Mouse (Mus musculus) lung, embryonic 16.5 days (tissue): ENCODE measurements around the gene Pla2g4a. TPM values are rescaled to one million over a fixed set of nuclear protein-coding genes. Genes with fewer than 3 reads are reported as not detected.

ENCODE experiments used
- ATAC-seq: fragments of 200-750 bp; cut with Nextera tagmentation; 2 replicates; pipeline ENCODE4 v1.8.0; 2017; ENCODE audit warnings: low read depth, mild to moderate bottlenecking, moderate library complexity
- H3K27ac ChIP-seq: fragments of 300-500 bp; sonication (generic); 2 replicates; pipeline ENCODE4 v1.5.1; 2014; ENCODE audit warnings: mild to moderate bottlenecking, control low read depth, low read length
- H3K27me3 ChIP-seq: fragments of 300-500 bp; sonication (generic); 2 replicates; pipeline ENCODE4 v1.6.1; 2014; ENCODE audit warnings: low read depth, low read length, mixed read lengths; ENCODE audit not compliant: control insufficient read depth, insufficient read depth
- H3K36me3 ChIP-seq: fragments of 300-500 bp; sonication (generic); 2 replicates; pipeline ENCODE4 v1.6.1; 2014; ENCODE audit warnings: low read length; ENCODE audit not compliant: control insufficient read depth, insufficient read depth
- H3K4me1 ChIP-seq: fragments of 300-500 bp; sonication (generic); replicated peaks from 2 replicates; pipeline ENCODE4 v1.6.1; 2014; ENCODE audit warnings: low read length, mixed read lengths; ENCODE audit not compliant: control insufficient read depth, insufficient read depth
- H3K4me2 ChIP-seq: fragments of 300-500 bp; sonication (generic); 2 replicates; pipeline ENCODE4 v1.6.1; 2014; ENCODE audit warnings: low read depth, low read length, control low read depth
- H3K4me3 ChIP-seq: fragments of 300-500 bp; sonication (generic); 2 replicates; pipeline ENCODE4 v1.5.1; 2014; ENCODE audit warnings: mild to moderate bottlenecking, low read length, control low read depth
- H3K9ac ChIP-seq: fragments of 300-500 bp; sonication (generic); 2 replicates; pipeline ENCODE4 v1.6.1; 2014; ENCODE audit warnings: low read length, control low read depth
- H3K9me3 ChIP-seq: fragments of 300-500 bp; sonication (generic); 2 replicates; pipeline ENCODE4 v1.6.1; 2016; ENCODE audit warnings: low read length; ENCODE audit not compliant: control insufficient read depth
- WGBS: fragments of 180-500 bp; shearing (Covaris S2); extraction: QIAGEN DNeasy Blood & Tissue Kit; methylation state at CpG from one replicate; pipeline ENCODE4 v1.1.7; 2014; 5-methylcytosine and 5-hydroxymethylcytosine counted together
- polyA plus RNA-seq: library from polyadenylated mRNA; unstranded; fragments of >200 nt; fragmentation: Nextera tagmentation; extraction: Ambion mirVana; gene quantifications from 2 replicates; pipeline ENCODE4 v1.2.1, GENCODE M21; 2015

The Pla2g4a gene
- polyA plus RNA-seq = 13.7 and 14.4 TPM in 2 replicates

DNA sequence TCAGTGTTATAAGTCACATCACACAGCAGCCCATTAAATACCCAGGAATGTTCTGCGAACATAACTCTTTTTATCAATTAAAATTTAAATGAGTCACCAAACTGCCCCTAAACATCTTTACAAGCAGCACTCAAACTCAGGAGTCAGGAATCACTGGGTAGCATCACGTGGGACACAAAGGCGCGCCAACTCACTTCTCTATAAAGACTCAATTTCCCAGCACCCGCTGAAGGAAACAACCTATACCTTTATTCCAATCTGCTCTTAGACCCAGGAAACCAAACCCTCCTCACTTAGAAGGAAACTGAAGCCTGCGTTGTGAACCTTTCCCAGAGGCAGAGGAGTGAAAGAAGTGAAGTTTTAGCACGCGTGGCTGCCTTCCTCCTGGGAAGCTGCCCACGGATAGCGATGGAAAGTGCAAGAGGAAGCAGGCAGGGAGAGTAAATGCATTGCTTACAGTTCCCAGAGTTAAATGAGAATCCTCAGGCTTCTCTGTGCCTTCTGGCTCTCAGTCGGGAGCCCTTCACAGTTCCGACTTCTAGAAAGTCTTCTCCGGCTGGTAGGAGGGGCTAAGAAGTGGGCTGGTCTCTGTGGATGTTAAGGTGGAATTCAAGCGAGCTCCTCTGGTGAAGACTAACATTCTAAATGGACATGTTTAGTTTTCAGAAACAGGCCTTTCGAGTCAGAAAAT lies at the start of gene Pla2g4a:
Gene Pla2g4a, minus strand, starts transcription at position 557 of the 691 bp plus-strand sequence.
- peak within 1 kb of the TSS; percentile 66 for H3K4me3 ChIP-seq
- peaks cover 2% of the 10 kb centered on the region for H3K4me1 ChIP-seq
- H3K4me2 ChIP-seq = peak within 1 kb of the TSS; percentile 74
- no peaks in the 10 kb centered on the region for H3K27me3 ChIP-seq
- WGBS = 7% methylated on average over 15 of the region's 15 CpGs
- H3K9me3 ChIP-seq = no peaks in the 10 kb centered on the region
- H3K27ac ChIP-seq = peak within 1 kb of the TSS; percentile 92
- H3K36me3 ChIP-seq = no peaks in the 10 kb centered on the region
- peak; percentile 92 for ATAC-seq
- peak within 1 kb of the TSS; percentile 78 for H3K9ac ChIP-seq

DNA sequence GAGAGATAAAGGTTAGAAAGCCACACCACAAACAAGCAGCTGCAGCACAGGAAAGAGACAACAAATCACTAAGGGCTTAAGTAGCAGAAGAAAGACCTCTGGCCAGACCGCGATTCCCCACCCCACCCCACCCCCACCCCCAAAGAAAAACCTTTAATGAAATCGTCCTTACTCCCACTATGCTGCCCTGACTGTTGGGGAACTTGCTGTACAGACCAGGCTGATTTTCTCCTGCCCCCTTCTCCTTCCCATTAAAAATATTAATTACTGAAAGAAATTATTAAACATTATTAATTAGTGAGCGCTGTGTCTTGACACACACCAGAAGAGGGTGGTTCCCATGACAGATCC lies 49.5 kb upstream of the Pla2g4a start:
- H3K9me3 ChIP-seq = no peaks in the 10 kb centered on the region
- WGBS = 64% methylated on average over 4 of the region's 4 CpGs
- no peak for ATAC-seq

DNA sequence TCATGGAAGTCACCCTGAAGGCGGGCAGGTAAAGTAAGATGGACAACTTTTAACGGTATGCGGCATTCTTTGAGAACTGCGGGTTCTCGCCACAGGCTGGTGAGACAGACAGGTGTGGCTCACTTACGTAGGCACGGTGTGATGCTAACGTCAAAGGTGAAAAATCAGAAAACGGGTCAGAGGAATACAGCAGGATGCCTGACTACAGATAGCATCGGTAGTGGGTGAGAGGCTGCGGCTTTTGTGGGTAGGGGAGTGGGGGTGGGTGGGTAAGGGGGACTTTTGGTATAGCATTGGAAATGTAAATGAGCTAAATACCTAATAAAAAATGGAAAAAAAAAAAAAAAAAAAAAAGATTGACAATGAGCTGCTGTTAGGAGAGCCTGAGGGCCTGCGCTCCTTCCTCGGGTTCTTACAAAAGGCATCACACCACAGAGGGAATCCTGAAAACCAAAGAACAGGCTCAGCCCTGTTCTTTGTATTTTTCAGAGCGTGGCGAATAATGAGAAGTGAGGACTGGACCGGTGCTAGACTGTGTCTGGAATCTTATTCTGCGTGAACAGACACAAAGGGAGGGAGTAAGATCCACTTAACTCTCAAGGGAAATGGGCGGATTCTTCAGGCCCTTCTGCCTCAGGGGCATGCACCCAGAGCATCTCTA lies 49.0 kb upstream of the Pla2g4a start:
- Histone ChIP-seq H3K27me3 (no peaks in the 10 kb centered on the region), H3K4me3 (no peak overlapping the region), H3K27ac (no peak overlapping the region), H3K36me3 (no peaks in the 10 kb centered on the region), H3K4me2 (no peak overlapping the region), H3K9ac (no peak overlapping the region), H3K9me3 (no peaks in the 10 kb centered on the region), H3K4me1 (no peaks in the 10 kb centered on the region)
- WGBS = 85% methylated on average over 18 of the region's 18 CpGs
- ATAC-seq = no peak

More for the DNA sequence above, 49.5 kb upstream of the Pla2g4a start:
- Histone ChIP-seq H3K9ac (no peak overlapping the region), H3K27ac (no peak overlapping the region), H3K4me1 (no peaks in the 10 kb centered on the region), H3K36me3 (no peaks in the 10 kb centered on the region), H3K4me3 (no peak overlapping the region), H3K4me2 (no peak overlapping the region), H3K27me3 (no peaks in the 10 kb centered on the region)

DNA sequence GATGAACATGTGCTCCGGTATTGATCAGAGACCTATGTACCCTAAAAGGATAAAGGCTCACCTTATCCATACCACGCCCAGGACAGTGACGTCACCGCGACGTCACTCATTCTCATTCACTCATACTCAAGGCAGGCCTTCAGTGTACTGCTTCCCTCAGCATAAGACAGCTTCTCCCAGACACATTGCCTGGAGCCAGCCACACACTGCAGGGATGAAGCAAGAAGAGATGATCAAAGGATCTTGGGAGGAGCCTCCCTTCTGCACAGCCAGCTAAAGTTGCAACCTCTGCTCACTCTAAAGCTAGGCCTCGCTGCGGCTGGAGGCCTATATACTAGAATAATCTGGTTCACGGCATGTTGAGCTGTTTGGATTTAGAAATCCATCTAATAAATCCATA lies 48.0 kb upstream of the Pla2g4a start:
- peak; percentile 61; the same call in 1 of the 2 replicates for ATAC-seq
- Histone ChIP-seq H3K4me1 (no peaks in the 10 kb centered on the region), H3K4me2 (no peak overlapping the region), H3K9ac (no peak overlapping the region), H3K27me3 (no peaks in the 10 kb centered on the region), H3K4me3 (no peak overlapping the region), H3K9me3 (no peaks in the 10 kb centered on the region), H3K27ac (no peak overlapping the region), H3K36me3 (no peaks in the 10 kb centered on the region)
- WGBS = 79% methylated on average over 9 of the region's 9 CpGs

DNA sequence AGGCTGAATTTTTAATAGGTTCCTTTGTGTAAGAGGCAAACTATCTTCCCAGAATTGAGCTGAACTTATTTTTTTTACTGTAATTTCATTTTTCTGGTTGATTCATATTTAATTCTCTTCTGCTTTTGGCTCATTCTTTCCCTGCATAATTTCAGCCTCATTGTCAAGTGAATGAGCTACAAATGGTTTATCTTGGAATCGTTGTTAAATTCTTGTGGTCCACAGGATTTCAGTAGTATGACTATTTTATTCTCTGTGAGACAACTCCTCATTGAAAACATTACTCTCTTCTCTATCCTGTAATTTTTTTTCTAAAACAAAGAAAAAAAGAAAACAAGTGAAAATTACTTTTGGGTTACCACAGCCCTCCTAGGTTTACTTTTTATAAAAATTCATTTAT lies 14.5 kb upstream of the Pla2g4a start:
- H3K36me3 ChIP-seq = no peaks in the 10 kb centered on the region
- H3K27me3 ChIP-seq = no peaks in the 10 kb centered on the region
- H3K9me3 ChIP-seq = no peaks in the 10 kb centered on the region
- ATAC-seq = no peak
- no peak overlapping the region for H3K4me2 ChIP-seq
- no peaks in the 10 kb centered on the region for H3K4me1 ChIP-seq
- H3K4me3 ChIP-seq = no peak overlapping the region
- 59% methylated on average over 1 of the region's 1 CpGs for WGBS
- no peak overlapping the region for H3K27ac ChIP-seq
- H3K9ac ChIP-seq = no peak overlapping the region

DNA sequence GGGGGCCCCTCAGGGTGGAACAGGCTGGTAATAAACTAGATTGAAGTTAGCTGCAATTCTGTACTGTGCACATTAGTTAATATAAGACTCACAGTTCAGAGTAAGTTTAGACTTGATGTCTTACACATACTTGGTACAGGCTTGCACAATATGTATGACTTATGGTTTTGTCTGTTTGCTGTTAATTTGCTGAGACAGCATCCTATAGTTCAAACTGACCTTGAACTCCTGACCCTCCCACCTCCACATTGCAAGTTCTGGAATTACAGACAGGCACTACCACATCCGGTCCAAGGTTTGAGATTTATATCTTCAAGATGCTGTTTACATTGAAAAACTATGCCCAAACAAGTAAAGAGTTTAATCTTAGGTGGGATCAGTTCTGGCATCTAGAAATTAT lies 4.7 kb upstream of the Pla2g4a start:
- H3K4me2 ChIP-seq = no peak overlapping the region
- no peaks in the 10 kb centered on the region for H3K36me3 ChIP-seq
- 37% methylated on average over 1 of the region's 1 CpGs for WGBS
- no peak overlapping the region for H3K9ac ChIP-seq
- no peaks in the 10 kb centered on the region for H3K9me3 ChIP-seq
- H3K27ac ChIP-seq = no peak overlapping the region
- H3K4me3 ChIP-seq = no peak overlapping the region
- ATAC-seq = no peak
- H3K4me1 ChIP-seq = no peaks in the 10 kb centered on the region
- no peaks in the 10 kb centered on the region for H3K27me3 ChIP-seq

DNA sequence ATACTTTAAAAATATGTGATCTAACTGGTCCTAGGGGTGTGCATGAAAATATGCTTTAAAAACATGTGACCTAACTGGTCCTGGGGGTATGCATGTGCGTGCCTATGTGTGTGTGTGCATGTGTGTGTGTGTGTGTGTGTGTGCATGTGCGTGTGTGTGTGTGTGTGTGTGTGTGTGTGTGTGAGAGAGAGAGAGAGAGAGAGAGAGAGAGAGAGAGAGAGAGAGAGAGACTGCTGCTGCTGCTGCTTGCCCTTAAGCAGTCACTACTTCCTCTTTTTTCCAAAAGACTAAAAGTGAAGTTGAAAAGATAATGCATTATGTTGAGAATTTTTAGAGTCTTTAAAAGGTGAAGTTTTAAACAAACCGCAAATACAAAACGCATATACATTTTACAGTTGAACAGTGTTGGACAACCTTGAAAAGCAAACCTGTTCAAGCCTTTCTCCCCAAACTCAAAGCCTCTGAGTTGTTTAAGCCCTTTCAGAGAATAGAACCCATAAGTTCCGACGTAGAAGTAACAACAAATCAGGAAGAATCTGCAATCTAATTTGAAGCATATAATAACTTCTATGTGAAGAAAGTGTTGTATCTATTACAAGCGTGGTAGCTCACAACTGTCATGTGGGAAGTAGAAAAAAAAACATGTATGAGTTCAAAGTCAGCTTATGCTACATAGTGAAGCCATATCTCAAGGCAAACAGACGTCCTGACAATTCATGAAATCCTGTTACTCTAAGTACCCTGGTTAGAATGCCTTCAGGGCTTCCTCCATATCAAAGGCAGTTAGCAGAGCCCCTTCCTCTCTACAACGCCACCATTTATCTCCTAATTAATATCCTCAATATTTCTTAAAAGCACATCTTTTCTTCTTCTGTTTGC lies 574 bp upstream of the Pla2g4a start:
- WGBS = 53% methylated on average over 9 of the region's 9 CpGs
- no peaks in the 10 kb centered on the region for H3K27me3 ChIP-seq
- H3K4me2 ChIP-seq = peak overlapping the region; percentile 74
- no peaks in the 10 kb centered on the region for H3K36me3 ChIP-seq
- peaks cover 2% of the 10 kb centered on the region for H3K4me1 ChIP-seq
- peak overlapping the region; percentile 66 for H3K4me3 ChIP-seq
- no peak; the same call in 1 of the 2 replicates for ATAC-seq
- H3K9me3 ChIP-seq = no peaks in the 10 kb centered on the region
- no peak overlapping the region; the same call in 1 of the 2 replicates for H3K9ac ChIP-seq
- peak overlapping the region; percentile 92; the same call in 1 of the 2 replicates for H3K27ac ChIP-seq

DNA sequence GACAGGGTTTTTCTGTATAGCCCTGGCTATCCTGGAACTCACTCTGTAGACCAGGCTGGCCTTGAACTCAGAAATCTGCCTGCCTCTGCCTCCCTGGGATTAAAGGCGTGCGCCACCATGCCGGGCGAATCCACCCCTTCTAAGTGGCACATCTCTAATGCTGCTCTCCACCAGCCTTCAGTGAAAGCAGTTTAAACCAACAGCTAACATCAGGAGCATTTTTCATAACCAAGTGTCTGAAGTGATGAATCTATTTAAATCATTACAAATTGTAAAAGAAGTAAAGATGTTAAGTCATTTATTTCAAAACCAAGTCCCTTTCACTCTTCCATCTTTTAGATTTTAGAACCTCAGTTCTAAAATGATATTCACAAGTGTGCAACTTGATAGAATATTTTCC lies 839 bp downstream of the Pla2g4a start:
- no peaks in the 10 kb centered on the region for H3K9me3 ChIP-seq
- H3K9ac ChIP-seq = peak overlapping the region; percentile 78; the same call in 1 of the 2 replicates
- H3K4me1 ChIP-seq = peaks cover 4% of the 10 kb centered on the region
- peak overlapping the region; percentile 74 for H3K4me2 ChIP-seq
- WGBS = 92% methylated on average over 4 of the region's 4 CpGs
- ATAC-seq = no peak
- no peaks in the 10 kb centered on the region for H3K27me3 ChIP-seq
- peak overlapping the region; percentile 66 for H3K4me3 ChIP-seq
- no peaks in the 10 kb centered on the region for H3K36me3 ChIP-seq
- no peak overlapping the region for H3K27ac ChIP-seq

DNA sequence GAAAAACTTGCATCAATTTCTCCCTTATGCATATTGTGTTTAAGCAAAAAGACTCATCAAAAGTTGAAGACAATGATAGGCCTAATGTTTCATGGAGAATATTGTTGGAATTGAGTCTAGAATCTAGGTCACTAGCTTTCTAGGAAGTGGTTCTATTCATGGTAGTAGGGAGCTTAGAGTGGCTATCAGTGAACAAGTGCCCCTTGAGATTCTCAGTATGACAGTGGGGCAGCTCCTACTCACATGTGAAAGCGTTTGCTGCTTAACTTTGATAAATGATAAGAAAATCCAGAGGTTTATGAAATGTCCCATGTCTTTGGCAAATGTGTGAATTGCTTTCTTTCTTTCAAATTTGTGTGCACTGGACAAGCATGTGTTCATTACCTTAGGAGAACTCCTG lies 2.0 kb downstream of the Pla2g4a start:
- no peak for ATAC-seq
- Histone ChIP-seq H3K27me3 (no peaks in the 10 kb centered on the region), H3K9me3 (no peaks in the 10 kb centered on the region), H3K4me2 (no peak overlapping the region), H3K4me3 (no peak overlapping the region), H3K9ac (no peak overlapping the region), H3K4me1 (peaks cover 4% of the 10 kb centered on the region), H3K27ac (no peak overlapping the region), H3K36me3 (no peaks in the 10 kb centered on the region)
- 26% methylated on average over 1 of the region's 1 CpGs for WGBS
